Mouse (Mus musculus): ENCODE results near the gene Prdx2. TPM values are rescaled to one million over a fixed set of nuclear protein-coding genes. Genes with fewer than 3 reads are reported as not detected.

The Prdx2 gene
- 581 and 615 TPM in 2 replicates for polyA plus RNA-seq (2015; fragmentation: Nextera tagmentation; extraction: Ambion mirVana)

GRCm38 (mm10) chr8:84969241-84970134 lies at the start of gene Prdx2, which contains the start of the genes Gm49661 and Rnaseh2a:
TSS of gene Prdx2 (plus strand) at chr8:84969587.
TSS of gene Gm49661 (minus strand) at chr8:84969433.
TSS of gene Rnaseh2a (minus strand) at chr8:84969767.
- peak; percentile 82 for ATAC-seq
- Histone ChIP-seq H3K4me2 (replicated peaks) (peak within 1 kb of the TSS; percentile 81), H3K4me1 (replicated peaks) (peaks cover 29% of the 10 kb centered on the region), H3K9ac (peak within 1 kb of the TSS; percentile 94), H3K9me3 (no peaks in the 10 kb centered on the region), H3K27ac (peak within 1 kb of the TSS; percentile 89), H3K36me3 (peaks cover 19% of the 10 kb centered on the region; the same call in 1 of the 2 replicates), H3K27me3 (replicated peaks) (no peaks in the 10 kb centered on the region), H3K4me3 (replicated peaks) (peak within 1 kb of the TSS; percentile 70)
- under 1% methylated on average over 56 of the region's 56 CpGs for WGBS

GRCm38 (mm10) chr8:84921596-84921995 lies 47.8 kb upstream of the Prdx2 start:
- no peak overlapping the region for H3K27ac ChIP-seq
- 67% methylated on average over 2 of the region's 2 CpGs for WGBS
- no peak overlapping the region for H3K4me3 ChIP-seq (replicated peaks)
- no peak overlapping the region for H3K9ac ChIP-seq
- H3K36me3 ChIP-seq: no peaks in the 10 kb centered on the region
- H3K9me3 ChIP-seq: no peaks in the 10 kb centered on the region
- ATAC-seq: no peak
- no peak overlapping the region for H3K4me2 ChIP-seq (replicated peaks)
- H3K4me1 ChIP-seq (replicated peaks): no peaks in the 10 kb centered on the region
- H3K27me3 ChIP-seq (replicated peaks): peaks cover 19% of the 10 kb centered on the region; the same call in 1 of the 2 replicates

- Histone ChIP-seq H3K4me2 (replicated peaks) (no peak overlapping the region), H3K9ac (no peak overlapping the region), H3K9me3 (no peaks in the 10 kb centered on the region), H3K27me3 (replicated peaks) (peaks cover 17% of the 10 kb centered on the region), H3K27ac (no peak overlapping the region), H3K4me1 (replicated peaks) (0 out of 2 replicates have a peak, but pooled peaks cover 8% of the 10 kb centered on the region), H3K4me3 (replicated peaks) (no peak overlapping the region), H3K36me3 (no peaks in the 10 kb centered on the region)
- 62% methylated on average over 7 of the region's 7 CpGs for WGBS
- no peak for ATAC-seq
These were observed 43.8 kb upstream of the Prdx2 start for GRCm38 (mm10) chr8:84925557-84925956.

GRCm38 (mm10) chr8:84927513-84927912 lies 41.9 kb upstream of the Prdx2 start:
- H3K9ac ChIP-seq: no peak overlapping the region
- H3K4me2 ChIP-seq (replicated peaks): no peak overlapping the region
- no peaks in the 10 kb centered on the region for H3K36me3 ChIP-seq
- no peak overlapping the region for H3K27ac ChIP-seq
- 80% methylated on average over 1 of the region's 1 CpGs for WGBS
- 0 out of 2 replicates have a peak, but pooled peaks cover 8% of the 10 kb centered on the region for H3K4me1 ChIP-seq (replicated peaks)
- H3K9me3 ChIP-seq: no peaks in the 10 kb centered on the region
- ATAC-seq: no peak
- H3K27me3 ChIP-seq (replicated peaks): peaks cover 28% of the 10 kb centered on the region
- H3K4me3 ChIP-seq (replicated peaks): no peak overlapping the region

- Histone ChIP-seq H3K9me3 (no peaks in the 10 kb centered on the region), H3K27me3 (replicated peaks) (peaks cover 34% of the 10 kb centered on the region), H3K9ac (no peak overlapping the region), H3K27ac (no peak overlapping the region), H3K36me3 (no peaks in the 10 kb centered on the region), H3K4me2 (replicated peaks) (peak overlapping the region; percentile 65), H3K4me1 (replicated peaks) (0 out of 2 replicates have a peak, but pooled peaks cover 8% of the 10 kb centered on the region), H3K4me3 (replicated peaks) (peak overlapping the region; percentile 27)
- 2% methylated on average over 51 of the region's 52 CpGs for WGBS
- ATAC-seq: peak; percentile 89
These were observed 40.7 kb upstream of the Prdx2 start for GRCm38 (mm10) chr8:84928456-84929306.

- no peak for ATAC-seq
- Histone ChIP-seq H3K4me3 (replicated peaks) (no peak overlapping the region), H3K9me3 (no peaks in the 10 kb centered on the region), H3K27me3 (replicated peaks) (peaks cover 53% of the 10 kb centered on the region), H3K9ac (no peak overlapping the region), H3K27ac (no peak overlapping the region), H3K36me3 (no peaks in the 10 kb centered on the region), H3K4me2 (replicated peaks) (no peak overlapping the region), H3K4me1 (replicated peaks) (0 out of 2 replicates have a peak, but pooled peaks cover 12% of the 10 kb centered on the region)
- WGBS: 83% methylated on average over 13 of the region's 13 CpGs
These were observed 38.8 kb upstream of the Prdx2 start for GRCm38 (mm10) chr8:84930582-84930981.

GRCm38 (mm10) chr8:84933767-84934559 lies 35.4 kb upstream of the Prdx2 start:
- no peak overlapping the region for H3K4me2 ChIP-seq (replicated peaks)
- H3K27me3 ChIP-seq (replicated peaks): peaks cover 76% of the 10 kb centered on the region
- WGBS: 80% methylated on average over 16 of the region's 16 CpGs
- H3K36me3 ChIP-seq: no peaks in the 10 kb centered on the region
- no peak for ATAC-seq
- no peak overlapping the region for H3K9ac ChIP-seq
- H3K27ac ChIP-seq: no peak overlapping the region
- H3K4me3 ChIP-seq (replicated peaks): no peak overlapping the region
- H3K4me1 ChIP-seq (replicated peaks): peaks cover 18% of the 10 kb centered on the region
- no peaks in the 10 kb centered on the region for H3K9me3 ChIP-seq

- no peak overlapping the region for H3K9ac ChIP-seq
- no peaks in the 10 kb centered on the region for H3K36me3 ChIP-seq
- peaks cover 13% of the 10 kb centered on the region for H3K4me1 ChIP-seq (replicated peaks)
- ATAC-seq: peak; percentile 57
- 2% methylated on average over 15 of the region's 15 CpGs for whole genome bisulfite sequencing
- peak overlapping the region; percentile 23; the same call in 1 of the 2 replicates for H3K4me2 ChIP-seq (replicated peaks)
- H3K27ac ChIP-seq: no peak overlapping the region
- H3K27me3 ChIP-seq (replicated peaks): peaks cover 67% of the 10 kb centered on the region
- H3K4me3 ChIP-seq (replicated peaks): no peak overlapping the region
- H3K9me3 ChIP-seq: no peaks in the 10 kb centered on the region
These were observed 34.5 kb upstream of the Prdx2 start for GRCm38 (mm10) chr8:84934860-84935259.

- WGBS: 5% methylated on average over 14 of the region's 14 CpGs
- Histone ChIP-seq H3K4me3 (replicated peaks) (no peak overlapping the region), H3K27me3 (replicated peaks) (peaks cover 61% of the 10 kb centered on the region), H3K4me1 (replicated peaks) (peaks cover 13% of the 10 kb centered on the region), H3K9ac (no peak overlapping the region), H3K27ac (no peak overlapping the region), H3K9me3 (no peaks in the 10 kb centered on the region), H3K4me2 (replicated peaks) (0 out of 2 replicates have a peak overlapping the region, but pooled peaks have one; percentile 1), H3K36me3 (no peaks in the 10 kb centered on the region)
- ATAC-seq: peak; percentile 50
These were observed 33.9 kb upstream of the Prdx2 start for GRCm38 (mm10) chr8:84935489-84935888.

- 0 out of 2 replicates have a peak, but pooled peaks have one; percentile 3 for ATAC-seq
- peak overlapping the region; percentile 18; the same call in 1 of the 2 replicates for H3K9ac ChIP-seq
- no peaks in the 10 kb centered on the region for H3K36me3 ChIP-seq
- WGBS: 26% methylated on average over 23 of the region's 23 CpGs
- peaks cover 56% of the 10 kb centered on the region for H3K27me3 ChIP-seq (replicated peaks)
- H3K4me3 ChIP-seq (replicated peaks): peak overlapping the region; percentile 43
- H3K9me3 ChIP-seq: no peaks in the 10 kb centered on the region
- H3K27ac ChIP-seq: no peak overlapping the region
- H3K4me1 ChIP-seq (replicated peaks): peaks cover 13% of the 10 kb centered on the region
- H3K4me2 ChIP-seq (replicated peaks): peak overlapping the region; percentile 85
These were observed 33.1 kb upstream of the Prdx2 start for GRCm38 (mm10) chr8:84936041-84936961.

Measured in intestine, embryonic 15.5 days (tissue).